Mouse (Mus musculus): Measurements from ENCODE around the gene Fkbp2.

The Fkbp2 gene

DNA sequence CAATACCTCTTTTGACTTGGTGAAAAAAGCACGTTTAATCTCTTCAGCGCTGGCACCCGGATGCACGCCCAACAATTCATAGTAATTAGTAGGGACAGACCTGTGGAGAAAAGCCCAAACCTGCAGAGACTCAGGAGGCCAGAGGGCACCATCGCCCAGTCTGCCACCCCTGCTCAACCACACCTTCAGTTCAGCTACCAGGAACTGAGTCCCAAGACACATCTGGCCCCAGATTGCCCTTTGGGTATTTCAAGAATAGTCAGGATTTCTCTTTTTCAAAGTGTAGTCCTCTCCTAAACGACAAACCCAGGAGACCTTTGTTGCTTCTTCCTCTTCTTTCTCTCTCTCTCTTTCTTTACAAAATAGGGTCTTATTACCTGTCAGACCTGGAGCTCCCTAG lies 10.4 kb upstream of the Fkbp2 start:
- no peak for DNase-seq

DNA sequence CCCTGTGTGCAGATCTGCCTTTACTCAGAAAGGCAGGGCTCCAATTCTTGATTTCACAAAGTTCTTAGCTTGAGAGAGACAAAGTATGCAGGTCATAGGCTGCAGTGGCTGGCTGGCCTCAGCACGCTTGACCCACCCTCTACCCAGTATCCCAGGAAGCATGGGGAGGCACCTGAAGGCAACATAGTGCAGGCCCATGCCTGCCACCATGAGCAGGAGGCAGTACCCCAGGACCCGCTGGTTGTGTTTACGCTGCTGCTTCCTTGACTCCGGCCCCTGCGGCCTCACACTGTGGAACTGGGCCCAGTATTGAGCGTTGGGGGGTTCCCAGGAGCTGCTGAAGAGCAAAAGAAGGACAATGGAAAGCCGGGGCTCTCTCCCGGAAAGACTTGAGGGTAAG lies 8.9 kb upstream of the Fkbp2 start:
- DNase-seq: no peak

DNA sequence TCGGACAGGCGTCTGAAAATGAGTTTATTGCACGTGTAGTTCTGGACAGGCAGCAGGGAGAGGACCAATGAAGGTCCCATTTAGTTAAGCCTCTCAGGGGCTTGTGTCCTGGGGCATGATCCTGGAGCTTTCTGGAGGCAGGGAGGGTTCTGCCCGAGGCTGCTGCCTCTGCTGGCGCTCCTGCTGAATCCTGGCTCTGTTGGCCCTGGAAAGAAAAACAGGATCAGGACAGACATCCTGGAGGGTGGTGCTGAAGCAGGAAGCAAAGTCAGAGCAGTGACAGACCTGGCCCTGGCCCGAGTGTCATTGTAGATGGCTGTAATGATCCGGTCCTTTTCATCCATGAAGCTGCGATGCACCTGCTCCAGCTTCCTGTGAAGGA lies 7.6 kb upstream of the Fkbp2 start:
- DNase-seq: no peak

DNA sequence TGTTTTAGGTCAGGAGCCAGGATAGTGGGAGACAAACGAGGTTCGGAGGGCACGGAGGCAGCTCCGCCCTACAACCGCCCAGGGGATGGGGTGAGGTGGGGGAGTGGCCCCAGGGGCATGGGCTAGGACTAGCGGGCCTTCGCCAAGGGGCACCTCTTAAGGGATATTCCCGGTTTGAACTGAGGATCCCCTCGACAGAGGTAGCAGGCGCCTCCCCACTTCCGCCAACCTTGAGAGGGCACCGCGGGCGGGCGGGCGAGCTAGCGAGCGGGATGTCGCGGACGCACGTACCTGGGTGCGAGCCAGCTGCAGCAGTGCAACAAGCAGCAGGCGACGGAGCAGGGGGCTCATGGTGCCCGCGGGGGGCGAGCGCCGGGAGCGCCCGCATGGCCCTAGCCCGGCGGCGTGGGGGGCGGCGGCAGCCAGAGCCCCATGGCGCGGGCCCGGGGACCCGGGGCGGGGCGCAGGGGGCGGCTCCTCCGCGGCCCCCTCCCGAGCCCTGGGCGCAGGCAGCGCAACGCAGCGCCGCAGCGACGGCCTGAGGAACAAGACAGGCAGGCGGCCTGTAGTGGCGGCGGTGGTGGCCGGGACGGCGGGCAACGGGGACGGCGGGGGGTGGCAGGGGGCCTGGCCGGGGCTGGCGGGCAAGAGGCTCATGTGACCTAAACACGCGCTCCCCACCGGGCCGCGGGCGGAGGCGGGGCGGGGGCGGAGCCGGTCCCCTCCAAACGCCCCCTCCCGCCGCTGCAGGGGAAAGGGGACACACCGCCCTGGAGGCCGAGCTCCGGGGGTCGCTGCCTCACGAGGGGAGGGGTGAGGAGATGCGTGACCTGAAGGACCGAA lies 7.0 kb upstream of the Fkbp2 start, which contains the start of gene Vegfb:
Vegfb (minus strand) TSS at position 591 of the 843 bp plus-strand sequence.
- DNase-seq: peak; percentile 79

DNA sequence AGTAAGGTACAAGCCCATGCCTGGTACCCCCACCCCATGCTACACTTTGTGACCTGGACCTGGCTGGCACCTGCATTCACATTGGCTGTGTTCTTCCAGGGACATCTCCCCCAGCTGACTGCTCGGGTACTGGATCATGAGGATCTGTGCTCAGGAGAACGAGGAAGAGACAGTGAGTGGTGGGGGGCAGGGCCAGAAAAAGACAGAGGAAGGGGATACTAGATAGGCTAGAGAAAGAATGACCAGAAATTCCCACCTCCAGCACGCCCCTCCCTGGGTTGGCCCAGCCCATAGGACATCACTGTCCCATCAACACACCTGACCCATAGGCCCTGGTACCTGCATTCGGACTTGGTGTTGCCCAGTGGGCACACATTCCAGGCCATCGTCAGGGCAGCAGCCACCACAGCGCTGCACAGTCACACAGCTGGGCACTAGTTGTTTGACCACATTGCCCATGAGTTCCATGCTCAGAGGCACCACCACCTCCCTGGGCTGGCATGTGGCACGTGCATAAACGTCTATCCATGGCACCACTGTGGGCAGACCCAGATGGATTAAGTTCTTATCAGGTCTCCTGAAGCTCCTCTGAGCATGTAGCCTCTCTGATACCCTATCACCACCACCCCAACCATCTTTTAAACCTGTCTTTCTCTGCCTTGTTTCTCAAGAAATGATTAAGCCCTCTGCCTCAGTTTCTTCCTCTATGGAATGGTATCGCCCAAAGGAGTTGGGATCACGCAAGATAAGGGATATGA lies 5.8 kb upstream of the Fkbp2 start:
- DNase-seq: no peak

DNA sequence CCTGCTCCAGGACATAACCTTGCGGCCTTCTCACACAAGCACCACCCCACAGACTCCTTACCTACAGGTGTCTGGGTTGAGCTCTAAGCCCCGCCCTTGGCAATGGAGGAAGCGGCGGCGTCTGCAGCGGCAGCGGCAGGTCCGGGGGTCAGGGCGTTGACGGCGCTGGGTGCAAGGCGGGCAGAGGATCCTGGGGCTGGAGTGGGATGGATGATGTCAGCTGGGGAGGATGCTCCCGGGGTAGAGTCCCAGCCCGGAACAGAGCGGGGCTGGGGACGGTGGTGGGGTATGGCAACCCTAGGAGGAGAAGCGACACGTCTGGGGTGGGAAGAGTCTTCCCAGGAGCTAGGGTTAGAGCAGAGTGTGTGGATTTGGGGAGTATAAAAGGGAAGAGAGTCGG lies 5.0 kb upstream of the Fkbp2 start:
- DNase-seq: no peak

DNA sequence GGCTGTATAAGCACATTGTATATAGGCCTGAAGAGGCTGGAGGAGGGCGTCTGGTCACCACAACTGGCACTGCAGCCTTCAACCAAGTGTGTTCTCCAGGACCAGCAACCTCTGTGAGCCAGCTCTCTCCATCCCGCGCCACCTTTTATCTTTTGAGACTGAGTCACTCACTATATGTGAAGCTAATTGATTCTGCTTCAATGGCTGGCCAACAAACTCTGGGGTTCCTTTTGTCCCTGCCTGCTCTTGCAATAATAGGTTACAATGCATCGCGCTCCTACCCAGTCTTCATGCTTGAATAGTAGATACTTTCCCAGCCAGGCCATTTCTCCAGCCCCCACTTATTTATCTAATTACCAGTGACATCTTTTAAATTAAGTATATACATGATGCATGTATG lies 3.3 kb upstream of the Fkbp2 start:
- no peak for DNase-seq

DNA sequence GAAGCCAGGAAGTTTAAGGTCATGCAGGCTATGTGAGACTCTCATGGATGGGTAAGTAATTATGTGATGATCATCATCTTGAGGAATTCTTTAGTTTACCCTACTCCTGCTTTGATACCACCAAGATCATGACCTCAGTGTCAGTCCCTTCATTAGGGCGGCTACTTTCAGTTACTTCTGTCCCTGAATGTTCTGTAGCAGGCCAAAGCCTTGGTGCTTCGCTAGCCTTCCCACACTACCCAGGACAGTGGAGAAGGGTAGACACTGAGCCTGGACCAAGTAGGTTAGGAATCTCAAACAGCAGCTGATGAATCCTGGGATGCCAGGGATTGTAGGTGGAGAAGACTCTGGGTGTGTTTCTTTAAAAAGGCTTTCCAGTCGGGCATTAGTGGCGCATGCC lies 1.2 kb upstream of the Fkbp2 start:
- no peak for DNase-seq

DNA sequence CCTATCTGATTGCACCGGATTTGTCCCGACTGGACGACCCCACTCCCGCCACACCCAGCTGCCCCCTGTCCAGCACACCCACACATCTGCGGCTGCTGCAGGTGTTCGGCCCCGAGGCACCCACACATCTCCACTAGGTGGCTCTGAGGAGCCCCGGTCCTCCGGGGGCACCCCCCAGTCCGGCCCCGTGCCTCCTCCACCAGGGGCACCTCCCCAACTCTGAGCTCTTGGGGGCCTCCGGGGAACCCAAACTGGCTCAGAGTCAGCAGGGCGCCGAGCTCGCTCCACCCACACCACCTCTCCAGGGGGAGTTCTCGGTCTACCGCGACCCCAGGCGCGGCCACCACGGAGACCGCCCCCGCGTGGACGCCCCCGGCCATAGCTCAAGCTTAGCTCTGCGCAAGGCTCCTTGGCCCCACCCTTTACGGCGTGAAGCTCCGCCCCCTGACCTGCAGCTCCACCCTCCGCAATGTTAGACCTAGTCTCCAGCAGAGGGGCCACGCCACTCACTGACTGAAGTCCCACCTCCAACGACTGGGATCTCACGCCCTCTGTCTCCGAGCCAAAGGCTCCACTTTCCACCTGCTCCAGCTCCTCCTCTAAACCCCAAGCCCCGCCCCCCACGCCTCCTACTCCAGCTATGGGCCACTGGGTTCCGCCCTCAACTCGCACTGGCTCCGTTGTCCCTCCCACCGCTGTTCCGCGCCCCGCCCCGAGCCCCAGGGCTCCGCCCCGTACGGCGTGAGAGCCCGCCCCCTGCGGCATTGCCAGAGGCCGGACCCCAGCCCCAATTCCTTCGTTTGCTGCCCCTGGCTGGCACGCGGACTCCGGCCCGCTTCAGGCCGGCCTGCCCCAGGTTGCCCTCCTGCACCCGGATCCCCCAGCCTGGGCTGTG lies 568 bp downstream of the Fkbp2 start:
- DNase-seq: peak; percentile 99

DNA sequence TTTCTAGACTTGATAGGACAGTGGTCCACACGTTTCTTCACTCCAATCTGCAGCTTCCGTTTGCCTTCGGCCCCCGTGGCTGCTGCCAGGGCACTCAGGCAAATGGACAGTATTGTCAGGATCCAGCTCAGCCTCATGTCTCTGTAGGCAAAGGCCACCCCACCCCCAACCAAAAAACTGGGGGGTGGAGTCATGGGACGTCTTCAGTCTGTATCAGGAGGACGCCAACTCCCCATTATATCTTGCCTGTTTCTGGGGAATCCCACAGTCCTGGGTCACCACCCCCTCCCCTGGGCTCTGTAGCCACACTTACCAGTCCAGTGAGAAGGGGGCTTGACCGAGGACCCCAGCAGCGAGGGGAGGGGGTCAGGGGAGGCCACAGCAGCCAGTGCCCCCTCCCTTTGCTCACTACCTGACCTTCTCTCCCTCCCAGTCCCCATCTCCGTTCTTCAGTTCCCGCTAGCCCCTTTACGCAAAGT lies 1.3 kb downstream of the Fkbp2 start:
- DNase-seq: peak; percentile 46

DNA sequence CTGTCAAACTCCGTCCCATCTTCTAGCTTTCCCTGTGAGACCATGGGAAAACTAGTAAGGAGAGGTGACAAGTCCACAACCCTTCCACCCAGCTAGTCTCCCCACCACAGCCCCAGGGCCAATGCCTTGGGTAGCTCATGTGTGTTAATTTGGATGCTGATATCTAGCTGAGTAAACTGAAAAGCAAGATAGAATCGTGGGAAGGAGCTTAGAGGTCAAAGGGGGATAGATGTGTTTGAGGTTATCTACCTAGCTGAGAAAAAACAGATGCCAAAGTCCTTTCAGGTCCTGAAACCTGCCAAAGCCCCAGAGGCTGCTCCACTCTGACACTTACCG lies 1.7 kb downstream of the Fkbp2 start:
- DNase-seq: no peak

DNA sequence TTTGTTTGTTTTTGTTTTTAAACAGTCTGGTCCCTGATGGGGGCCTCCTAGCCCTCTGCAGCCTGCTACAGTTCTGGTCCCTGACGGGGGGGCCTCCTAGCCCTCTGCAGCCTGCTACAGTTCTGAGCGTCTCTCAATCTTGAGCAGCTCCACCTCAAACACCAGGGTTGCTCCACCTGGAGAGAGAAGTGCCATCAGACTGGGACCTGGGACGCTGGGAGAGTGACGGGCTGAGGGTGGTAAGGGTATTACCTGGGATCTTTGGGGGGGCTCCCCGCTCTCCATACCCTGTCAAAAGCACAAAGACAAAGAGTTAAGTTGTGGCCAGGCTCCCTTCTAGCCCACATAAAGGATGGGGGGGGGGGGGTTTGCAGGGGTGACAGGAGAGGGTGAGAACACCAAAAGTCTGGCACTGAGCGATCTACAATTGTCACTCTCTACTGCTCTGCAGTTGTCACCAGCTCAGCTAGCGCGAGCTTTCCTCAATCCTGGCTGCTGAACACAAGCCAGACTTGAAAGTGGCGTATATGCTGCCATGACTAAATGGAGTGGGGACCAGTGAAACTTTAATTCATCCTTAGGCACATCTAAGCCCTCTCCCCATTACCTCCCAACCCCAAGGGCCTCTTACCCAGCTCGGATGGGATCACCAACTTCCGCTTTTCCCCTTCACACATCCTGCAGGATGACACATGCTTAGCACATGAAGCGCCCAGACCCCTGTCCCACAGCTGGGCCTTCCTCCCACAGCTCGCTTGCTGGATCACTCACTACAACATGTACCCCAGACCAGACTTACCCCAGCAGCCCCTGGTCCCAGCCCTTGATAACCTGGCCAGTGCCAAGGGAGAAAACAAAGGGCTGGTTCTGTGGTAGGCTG lies 2.3 kb downstream of the Fkbp2 start:
- no peak for DNase-seq

DNA sequence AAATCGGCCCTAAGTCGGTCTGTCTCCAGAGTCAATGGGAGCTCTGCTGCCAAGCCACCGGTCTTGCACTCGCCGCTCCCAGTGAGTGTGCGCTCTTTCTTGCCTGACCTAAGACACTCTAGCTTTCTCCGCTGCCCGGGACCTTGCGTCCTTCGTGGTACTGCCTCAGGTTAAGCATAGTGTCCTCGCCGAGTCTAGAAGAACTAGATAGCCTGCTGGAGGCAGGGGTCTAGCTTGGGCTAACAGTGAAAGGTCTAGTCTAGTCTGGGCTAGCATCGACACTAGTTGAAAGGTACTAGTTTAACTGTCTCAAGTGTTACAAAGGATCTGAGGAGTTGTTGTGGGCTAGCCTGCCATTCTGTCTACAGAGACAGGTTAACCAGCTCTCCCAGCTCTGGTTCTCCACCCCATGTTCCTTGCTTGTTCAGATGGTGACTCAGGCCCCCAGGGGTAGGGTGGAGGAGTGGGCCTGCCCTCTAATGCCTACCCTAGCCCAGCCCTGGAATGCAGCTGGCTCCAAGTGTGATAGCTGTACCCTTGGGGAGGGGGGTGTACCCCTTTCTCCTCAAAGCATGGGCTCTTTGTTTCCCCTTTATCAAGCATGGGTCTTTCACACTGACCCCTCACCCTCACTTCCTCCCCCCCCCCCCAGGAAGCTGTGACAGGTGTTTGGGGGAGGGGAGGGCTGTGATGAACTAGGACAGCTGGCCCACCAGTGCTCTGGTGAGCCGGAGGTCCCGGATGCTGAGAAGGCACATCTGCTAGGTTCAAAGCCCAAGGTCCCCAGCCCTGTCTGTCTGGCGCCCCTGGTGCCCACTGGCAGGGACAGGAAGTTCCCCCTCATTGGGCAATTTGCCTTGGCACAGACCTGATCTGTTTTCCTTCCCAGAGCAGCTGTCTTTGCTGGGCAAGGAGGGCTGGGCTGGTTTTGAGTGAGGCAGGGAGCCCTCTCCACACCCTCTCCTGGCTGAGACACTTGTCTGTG lies 4.5 kb downstream of the Fkbp2 start, which contains the start of gene Plcb3:
Plcb3 (minus strand) TSS at position 934 of the 985 bp plus-strand sequence.
- peak; percentile 82 for DNase-seq

DNA sequence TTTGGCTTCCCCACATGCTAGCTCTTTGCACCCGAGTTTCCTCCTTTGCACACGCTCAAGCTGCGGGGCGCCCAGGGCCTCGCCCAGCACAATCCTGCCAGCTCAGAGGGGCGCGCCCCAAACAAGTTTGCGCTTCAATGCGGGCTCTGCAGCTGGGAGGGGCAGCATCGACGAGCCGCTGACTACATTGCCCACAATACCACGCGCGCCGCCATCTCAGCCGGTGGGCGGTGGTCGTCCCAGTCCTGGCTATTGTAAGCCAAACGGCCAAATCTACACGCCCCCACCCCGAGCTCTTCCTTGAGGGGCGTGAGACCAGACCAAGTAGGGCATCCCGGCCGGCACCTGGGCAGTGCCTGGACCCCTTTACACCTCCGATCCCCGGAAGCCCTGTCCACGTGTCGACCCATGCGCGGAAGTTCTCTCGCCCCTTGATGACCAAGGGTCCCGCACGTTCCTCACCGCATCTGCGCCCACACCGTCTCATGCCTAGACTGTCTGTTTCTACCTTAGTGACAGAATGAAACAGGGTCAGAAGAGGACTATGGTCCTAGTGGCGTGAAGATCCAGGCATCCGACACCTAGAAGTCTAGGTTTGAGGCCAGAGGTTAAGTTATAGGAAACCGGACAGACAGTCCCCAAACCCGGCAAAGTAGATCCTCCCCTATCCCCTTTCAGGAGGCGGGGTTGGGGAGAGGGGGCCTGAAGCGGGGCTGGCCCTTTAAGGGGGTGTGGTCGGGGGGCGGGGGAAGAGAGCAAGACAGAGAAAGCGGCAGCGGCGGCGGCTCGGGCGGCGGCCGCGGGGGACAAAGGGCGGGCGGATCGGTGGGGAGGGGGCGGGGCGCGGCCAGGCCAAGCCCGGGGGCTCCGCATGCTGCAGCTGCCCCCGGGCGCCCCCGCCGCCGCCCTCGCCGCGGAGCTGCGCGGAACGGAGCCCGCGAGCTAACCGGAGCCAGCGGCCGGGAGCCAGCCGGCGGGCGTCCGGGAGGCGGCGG lies 5.8 kb downstream of the Fkbp2 start, which contains the start of gene Ppp1r14b:
Ppp1r14b (plus strand) TSS at position 758 of the 995 bp plus-strand sequence.
- DNase-seq: peak; percentile 95

DNA sequence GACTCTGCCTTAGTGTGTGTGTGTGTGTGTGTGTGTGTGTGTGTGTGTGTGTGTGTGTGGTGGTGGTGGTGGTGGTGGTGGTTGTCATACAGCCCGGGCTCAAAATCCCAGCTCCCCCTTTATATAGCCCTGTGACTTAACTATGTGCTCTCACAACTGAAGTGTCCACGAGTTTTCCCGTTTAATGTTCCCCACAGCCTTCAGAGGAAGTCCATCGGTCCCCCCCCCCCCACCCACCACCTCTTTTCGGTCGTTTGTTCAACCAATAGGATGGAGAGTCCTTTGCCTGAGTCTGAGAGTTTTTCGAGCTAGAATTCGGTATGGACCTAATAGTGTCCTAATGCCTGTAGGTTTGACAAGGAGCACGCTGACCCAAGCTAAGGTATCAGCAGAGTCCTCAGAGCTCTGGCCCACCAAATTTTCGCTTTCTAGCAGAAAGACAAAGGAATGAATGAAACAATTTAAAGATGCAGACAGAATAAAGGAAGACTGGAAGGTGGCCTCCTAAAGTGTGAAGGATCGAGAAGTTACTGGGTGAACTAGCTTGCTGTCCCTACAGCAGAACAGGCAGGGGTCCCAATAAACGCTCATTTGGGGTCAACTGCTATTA lies 6.6 kb downstream of the Fkbp2 start:
- no peak for DNase-seq

DNA sequence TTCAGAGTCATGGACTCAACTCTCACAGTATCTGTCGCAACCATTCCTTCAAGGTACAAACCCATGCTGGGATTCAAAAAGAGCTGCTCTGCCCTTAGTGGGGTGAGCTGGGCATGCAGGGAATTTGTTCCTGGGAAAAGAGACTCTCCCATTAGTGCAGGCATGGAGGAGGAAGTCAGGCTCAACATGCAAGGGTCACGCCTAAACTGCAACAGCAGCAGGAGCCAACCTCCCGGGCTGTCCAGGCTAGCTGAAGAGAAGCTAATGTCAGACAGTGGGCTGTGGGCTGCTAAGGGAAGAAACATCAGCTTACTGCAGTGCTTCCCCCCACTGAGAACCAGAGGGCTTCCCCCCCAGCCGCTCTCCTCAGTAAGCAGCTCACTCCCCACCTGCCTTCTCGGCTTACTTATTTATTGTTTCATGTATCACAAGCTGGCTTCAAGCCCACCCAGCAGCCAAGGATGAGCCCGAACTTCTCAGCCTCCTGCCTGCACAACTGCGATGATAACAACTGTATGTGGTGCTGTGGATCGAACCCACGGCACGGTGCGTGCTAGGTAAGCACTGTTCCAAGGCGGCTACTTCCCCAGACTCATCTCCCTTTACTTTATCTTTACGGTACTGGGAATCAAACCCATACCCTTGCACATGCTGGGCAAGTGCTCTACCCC lies 7.9 kb downstream of the Fkbp2 start:
- no peak for DNase-seq

DNA sequence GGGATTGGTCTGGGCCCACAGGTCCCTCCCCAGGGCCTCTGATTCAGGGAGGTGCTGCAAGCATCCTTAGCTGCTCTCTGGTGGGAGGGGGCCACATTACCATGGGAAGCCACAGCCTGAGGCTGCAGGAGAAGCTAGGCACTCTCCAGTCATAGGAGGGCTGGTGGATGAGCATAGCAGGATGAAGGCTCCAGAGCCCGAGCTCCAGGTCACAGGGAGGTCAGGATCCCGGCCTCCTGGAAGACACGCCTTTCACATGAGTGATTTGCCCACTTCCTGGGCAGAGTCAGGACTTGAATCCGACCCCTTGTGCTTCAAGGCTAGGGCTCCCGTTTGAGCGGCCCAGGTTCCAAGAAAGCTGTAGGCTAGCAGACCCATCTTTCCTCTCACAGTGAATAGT lies 8.7 kb downstream of the Fkbp2 start:
- DNase-seq: peak; percentile 27

DNA sequence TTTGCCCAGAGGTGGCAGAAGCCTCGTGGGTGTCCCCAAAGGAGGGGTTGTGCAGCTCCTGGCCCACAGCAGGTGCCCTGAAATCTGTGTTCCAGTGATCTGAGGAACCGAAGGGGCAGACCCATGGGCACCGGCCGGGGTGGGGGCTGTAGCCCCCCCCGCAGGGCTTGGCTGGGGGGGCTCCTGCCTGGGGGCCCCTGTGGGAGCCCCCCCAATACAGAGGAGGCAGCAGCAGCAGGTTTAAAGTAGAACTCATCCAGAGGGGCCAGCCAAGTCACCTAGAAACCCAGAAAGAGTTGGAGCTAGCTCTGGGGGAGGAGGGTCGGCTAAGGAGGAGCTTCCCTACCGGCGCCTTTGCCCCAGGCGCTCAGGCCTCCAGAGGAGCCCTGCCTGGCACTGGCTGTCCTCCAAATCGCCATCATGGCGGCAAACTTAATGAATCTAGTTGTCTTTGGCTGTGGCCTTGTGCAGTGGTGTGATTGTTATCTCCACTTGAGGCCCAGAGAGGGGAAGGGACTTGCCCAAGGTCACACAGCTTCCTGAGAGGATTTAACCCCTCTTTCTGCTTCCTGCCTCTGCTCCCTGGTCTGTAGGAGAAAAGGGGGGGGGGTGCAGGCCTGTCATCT lies 9.7 kb downstream of the Fkbp2 start:
- DNase-seq: peak; percentile 24

Data from embryo, embryonic 11 days (tissue).